Mouse (Mus musculus) embryonic facial prominence, embryonic 11.5 days (tissue): Measurements from ENCODE around the gene Sema3a. TPM values are rescaled to one million over a fixed set of nuclear protein-coding genes. Genes with fewer than 3 reads are reported as not detected.

Experiments
- ATAC-seq: fragments of 200-750 bp; cut with Nextera tagmentation; replicated peaks from 2 replicates; pipeline ENCODE4 v1.8.0; 2017; ENCODE audit warnings: low read depth; ENCODE audit not compliant: insufficient number of reproducible peaks, low FRiP score, low TSS enrichment
- DNase-seq: peaks from one replicate; pipeline ENCODE4 v3.0.0-alpha.2; 2015; ENCODE audit warnings: low spot score
- H3K27ac ChIP-seq: fragments of 300-500 bp; sonication (generic); replicated peaks from 2 replicates; pipeline ENCODE4 v1.5.1; 2014; ENCODE audit warnings: mild to moderate bottlenecking, low read depth, low read length, control low read depth
- H3K27me3 ChIP-seq: fragments of 300-500 bp; sonication (generic); 2 replicates; pipeline ENCODE4 v1.6.1; 2014; ENCODE audit warnings: mild to moderate bottlenecking, low read length, moderate library complexity, mixed read lengths; ENCODE audit not compliant: control insufficient read depth, insufficient read depth
- H3K36me3 ChIP-seq: fragments of 300-500 bp; sonication (generic); replicated peaks from 2 replicates; pipeline ENCODE4 v1.6.1; 2014; ENCODE audit warnings: low read depth, mild to moderate bottlenecking, low read length, moderate library complexity, mixed read lengths; ENCODE audit not compliant: control insufficient read depth, insufficient read depth
- H3K4me1 ChIP-seq: fragments of 300-500 bp; sonication (generic); 2 replicates; pipeline ENCODE4 v1.6.1; 2014; ENCODE audit warnings: low read length, mixed read lengths; ENCODE audit not compliant: control insufficient read depth, insufficient read depth
- H3K4me2 ChIP-seq: fragments of 300-500 bp; sonication (generic); 2 replicates; pipeline ENCODE4 v1.6.1; 2014; ENCODE audit warnings: low read depth, mild to moderate bottlenecking, control low read depth, low read length, moderate library complexity
- H3K4me3 ChIP-seq: fragments of 300-500 bp; sonication (generic); 2 replicates; pipeline ENCODE4 v1.5.1; 2014; ENCODE audit warnings: low read depth, low read length, control low read depth
- H3K9ac ChIP-seq: fragments of 300-500 bp; sonication (generic); replicated peaks from 2 replicates; pipeline ENCODE4 v1.6.1; 2014; ENCODE audit warnings: mild to moderate bottlenecking, control low read depth, low read length
- H3K9me3 ChIP-seq: fragments of 300-500 bp; sonication (generic); replicated peaks from 2 replicates; pipeline ENCODE4 v1.6.1; 2016; ENCODE audit warnings: mild to moderate bottlenecking, low read length, inconsistent platforms, mixed read lengths; ENCODE audit not compliant: control insufficient read depth
- WGBS: fragments of 180-500 bp; shearing (Covaris S2); extraction: QIAGEN DNeasy Blood & Tissue Kit; methylation state at CpG from one replicate; pipeline ENCODE4 v1.1.7; 2014; 5-methylcytosine and 5-hydroxymethylcytosine counted together
- polyA plus RNA-seq: library from polyadenylated mRNA; unstranded; fragments of >200 nt; fragmentation: Nextera tagmentation; extraction: Ambion mirVana; gene quantifications from 2 replicates; pipeline ENCODE4 v1.2.1, GENCODE M21; 2014

Sema3a gene
- polyA plus RNA-seq, 1 experiment from 2014 or later = 56.3 TPM

- Histone ChIP-seq H3K4me1 (no peaks in the 10 kb centered on the region), H3K36me3 (no peaks in the 10 kb centered on the region), H3K9ac (no peak overlapping the region), H3K27ac (no peak overlapping the region), H3K27me3 (no peaks in the 10 kb centered on the region), H3K4me2 (no peak overlapping the region), H3K9me3 (no peaks in the 10 kb centered on the region), H3K4me3 (no peak overlapping the region)
- ATAC-seq (no peak), DNase-seq (no peak)
- 88% methylated on average over 3 of the region's 3 CpGs for WGBS
Measured at GRCm38 (mm10) chr5:13432574-13432973, 307.4 kb downstream of the Sema3a start.

DNA sequence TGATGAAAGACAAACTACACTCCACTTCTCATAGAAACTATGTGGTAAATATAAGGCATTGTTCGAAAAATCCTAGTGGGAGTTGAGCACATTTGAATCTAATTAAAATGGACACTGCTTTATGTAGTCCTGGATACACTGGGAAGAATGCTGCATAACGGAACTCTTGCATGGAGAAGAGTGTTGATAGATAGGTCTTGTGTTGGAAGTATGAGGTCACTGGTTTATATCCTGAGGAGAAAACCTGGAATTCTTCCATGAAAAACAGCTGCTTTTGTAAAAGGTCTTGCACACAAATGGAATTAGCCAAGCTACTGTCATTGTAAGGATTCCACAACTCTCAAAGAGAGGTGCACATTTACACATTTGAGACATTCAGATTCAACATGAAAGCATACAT is 308.1 kb downstream of the Sema3a start:
- Histone ChIP-seq H3K9me3 (no peaks in the 10 kb centered on the region), H3K36me3 (no peaks in the 10 kb centered on the region), H3K9ac (no peak overlapping the region), H3K27ac (no peak overlapping the region), H3K4me1 (no peaks in the 10 kb centered on the region), H3K27me3 (no peaks in the 10 kb centered on the region), H3K4me3 (no peak overlapping the region), H3K4me2 (no peak overlapping the region)
- DNase-seq (no peak), ATAC-seq (no peak)
- 62% methylated on average over 2 of the region's 2 CpGs for WGBS

- ATAC-seq = no peak
- Histone ChIP-seq H3K36me3 (no peaks in the 10 kb centered on the region), H3K4me1 (no peaks in the 10 kb centered on the region), H3K9ac (no peak overlapping the region), H3K27ac (no peak overlapping the region), H3K4me2 (no peak overlapping the region), H3K9me3 (no peaks in the 10 kb centered on the region), H3K27me3 (no peaks in the 10 kb centered on the region), H3K4me3 (no peak overlapping the region)
- DNase-seq = no peak
Measured at GRCm38 (mm10) chr5:13441112-13441511, 315.9 kb downstream of the Sema3a start.

GRCm38 (mm10) chr5:13460182-13461001 is 335.2 kb downstream of the Sema3a start:
- DNase-seq (no peak), ATAC-seq (no peak)
- Histone ChIP-seq H3K4me1 (no peaks in the 10 kb centered on the region), H3K27ac (no peak overlapping the region), H3K9ac (no peak overlapping the region), H3K4me2 (no peak overlapping the region), H3K36me3 (no peaks in the 10 kb centered on the region), H3K9me3 (no peaks in the 10 kb centered on the region), H3K4me3 (no peak overlapping the region), H3K27me3 (no peaks in the 10 kb centered on the region)
- WGBS = 85% methylated on average over 1 of the region's 1 CpGs

DNA sequence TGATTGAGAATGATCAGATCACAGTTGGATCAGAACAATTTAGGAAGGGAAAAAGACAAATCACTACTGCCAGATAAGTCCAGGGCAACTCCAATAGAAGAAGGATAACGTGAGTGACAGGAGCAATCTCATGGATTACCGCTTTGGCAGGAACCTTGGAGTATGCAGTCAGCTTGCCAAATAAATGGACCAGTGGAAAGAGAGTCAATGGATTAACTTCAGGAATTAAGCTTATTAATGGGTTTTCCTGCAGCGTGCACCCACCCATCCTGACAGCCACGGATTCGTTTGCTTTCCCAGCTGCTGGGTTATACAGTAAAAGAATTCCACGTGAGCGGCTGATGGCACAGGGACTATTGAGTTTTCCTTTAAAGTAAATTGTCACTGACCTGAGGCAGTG is 343.6 kb downstream of the Sema3a start:
- Histone ChIP-seq H3K4me1 (no peaks in the 10 kb centered on the region), H3K4me3 (no peak overlapping the region), H3K4me2 (no peak overlapping the region), H3K9me3 (no peaks in the 10 kb centered on the region), H3K9ac (no peak overlapping the region), H3K36me3 (no peaks in the 10 kb centered on the region), H3K27ac (no peak overlapping the region), H3K27me3 (no peaks in the 10 kb centered on the region)
- peak; percentile 33 for DNase-seq
- 50% methylated on average over 7 of the region's 7 CpGs for WGBS
- ATAC-seq = no peak

DNA sequence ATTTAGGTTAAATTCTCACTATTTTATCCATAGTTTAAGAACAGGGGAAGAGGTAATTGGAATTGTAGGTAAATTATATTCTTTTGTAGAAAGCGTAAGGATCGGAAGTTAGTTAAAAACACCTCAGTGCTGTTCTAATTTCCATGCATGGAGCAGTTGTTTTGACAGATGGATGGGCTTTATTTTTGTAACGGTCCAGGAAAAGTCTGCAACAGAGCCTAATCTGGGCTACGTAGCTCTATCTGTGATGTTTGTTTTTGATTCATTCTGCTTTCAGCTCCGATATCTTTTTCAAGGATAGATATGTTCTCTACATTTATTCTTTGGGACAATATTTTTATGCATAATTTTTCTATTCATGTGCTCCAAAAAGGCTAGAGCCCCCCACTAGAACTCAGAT is 344.2 kb downstream of the Sema3a start:
- no peaks in the 10 kb centered on the region for H3K36me3 ChIP-seq

DNA sequence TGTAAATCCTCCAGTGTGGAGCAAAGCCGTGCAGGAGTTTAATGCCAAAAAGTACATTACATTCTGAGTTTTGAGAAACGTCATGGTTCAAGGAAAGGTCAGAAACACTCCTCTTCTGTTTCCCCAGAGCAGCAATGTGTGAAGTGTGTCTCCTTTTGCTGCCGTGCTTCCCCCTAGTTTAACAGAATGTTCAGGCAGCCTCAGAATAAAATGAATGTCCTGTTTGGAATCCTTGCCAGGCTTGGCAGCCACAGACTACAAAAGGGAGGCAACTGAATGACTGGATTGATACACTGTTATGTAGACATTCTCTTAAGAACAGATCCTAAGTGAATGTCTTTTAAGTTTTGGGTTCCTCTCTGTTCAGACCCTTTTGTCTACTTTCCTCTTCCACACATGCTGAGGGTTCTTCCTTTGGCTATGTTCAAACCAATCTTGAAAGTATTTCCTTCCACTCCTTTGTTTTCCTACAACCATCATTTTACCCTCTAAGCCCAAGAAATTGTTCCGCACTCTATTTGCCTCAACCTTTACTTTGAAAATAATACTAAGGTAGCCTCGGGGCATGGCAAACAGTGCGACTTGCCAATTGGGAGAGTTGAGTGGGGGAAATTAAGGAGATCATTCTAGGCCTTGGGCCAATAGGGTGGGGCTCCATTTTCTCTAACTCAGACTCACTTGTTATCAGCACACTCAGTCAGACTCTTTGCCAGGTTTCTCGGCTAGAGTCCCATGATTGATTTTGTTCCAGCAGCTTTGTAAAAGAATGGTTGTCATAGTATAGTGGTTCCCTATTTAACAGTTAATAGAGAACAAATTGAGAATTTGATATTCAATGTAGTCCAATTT is 345.1 kb downstream of the Sema3a start:
- H3K9ac ChIP-seq = no peak overlapping the region
- no peaks in the 10 kb centered on the region for H3K36me3 ChIP-seq
- no peak overlapping the region for H3K4me2 ChIP-seq
- no peak overlapping the region for H3K4me3 ChIP-seq
- no peak overlapping the region for H3K27ac ChIP-seq
- ATAC-seq (no peak), DNase-seq (peak; percentile 17)
- H3K4me1 ChIP-seq = no peaks in the 10 kb centered on the region
- no peaks in the 10 kb centered on the region for H3K9me3 ChIP-seq
- WGBS = 44% methylated on average over 7 of the region's 7 CpGs
- no peaks in the 10 kb centered on the region for H3K27me3 ChIP-seq

More for the DNA sequence above, 344.2 kb downstream of the Sema3a start:
- Histone ChIP-seq H3K9me3 (no peaks in the 10 kb centered on the region), H3K27me3 (no peaks in the 10 kb centered on the region), H3K4me2 (no peak overlapping the region), H3K27ac (no peak overlapping the region), H3K4me3 (no peak overlapping the region), H3K9ac (no peak overlapping the region), H3K4me1 (no peaks in the 10 kb centered on the region)
- no peak for ATAC-seq
- DNase-seq = peak; percentile 37
- 60% methylated on average over 5 of the region's 5 CpGs for WGBS

DNA sequence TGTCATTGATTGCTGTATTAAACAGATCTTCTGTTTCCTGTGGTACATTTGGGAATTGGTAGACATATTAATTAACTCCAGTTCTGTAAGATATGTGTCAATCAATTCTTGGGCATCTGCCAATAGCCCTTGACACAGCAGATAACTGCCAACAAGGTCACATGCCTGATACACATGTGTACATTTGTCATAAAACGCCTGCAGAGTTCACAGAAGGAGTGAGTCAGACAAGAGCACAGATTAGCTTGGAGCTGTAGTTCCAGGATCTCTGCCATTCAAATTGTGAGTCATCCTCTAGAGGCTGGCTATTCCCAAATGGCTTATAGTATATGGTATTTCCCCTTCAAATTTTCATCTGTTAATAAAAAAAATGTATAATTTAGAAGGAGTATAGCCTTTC is 352.4 kb downstream of the Sema3a start:
- 56% methylated on average over 1 of the region's 1 CpGs for WGBS
- H3K9me3 ChIP-seq = no peaks in the 10 kb centered on the region
- ATAC-seq = no peak
- DNase-seq = no peak
- H3K27me3 ChIP-seq = no peaks in the 10 kb centered on the region
- H3K27ac ChIP-seq = no peak overlapping the region
- H3K4me2 ChIP-seq = no peak overlapping the region
- no peak overlapping the region for H3K9ac ChIP-seq
- H3K4me3 ChIP-seq = no peak overlapping the region
- H3K4me1 ChIP-seq = no peaks in the 10 kb centered on the region
- no peaks in the 10 kb centered on the region for H3K36me3 ChIP-seq
